Mouse (Mus musculus): ENCODE measurements around the gene Tmem43.
"Not testable (repeated sequence)": the region's sequence is repeated elsewhere in the genome, so short reads cannot be mapped to it uniquely, and the experiment has no call there.

Gene Tmem43

GRCm38 (mm10) chr6:91472868-91473804 is at the start of gene Tmem43, which contains the start of gene Chchd4:
Gene Tmem43 (plus strand): TSS chr6:91473703.
Gene Chchd4 (minus strand): TSS chr6:91473546.
- DNase-seq (ENCODE audit: low spot score in 2 of 2), result peak; percentile 98 to 100

- no peak for DNase-seq (ENCODE audit: low spot score in 2 of 2)
These were observed 49.4 kb upstream of the Tmem43 start for GRCm38 (mm10) chr6:91424151-91424550.

- DNase-seq (ENCODE audit: low spot score in 2 of 2), result peak; percentile 98 to 100
These were observed 32.9 kb upstream of the Tmem43 start for GRCm38 (mm10) chr6:91440474-91441144.

GRCm38 (mm10) chr6:91441145-91441662 is 32.3 kb upstream of the Tmem43 start:
- no peak for DNase-seq (ENCODE audit: low spot score in 2 of 2)

- no peak for DNase-seq (ENCODE audit: low spot score in 2 of 2)
These were observed 28.2 kb upstream of the Tmem43 start for GRCm38 (mm10) chr6:91445316-91445715.

- no peak for DNase-seq (ENCODE audit: low spot score in 2 of 2)
These were observed 23.9 kb upstream of the Tmem43 start for GRCm38 (mm10) chr6:91449472-91450225.

- DNase-seq (ENCODE audit: low spot score in 2 of 2), result no peak
These were observed 21.4 kb upstream of the Tmem43 start for GRCm38 (mm10) chr6:91452056-91452455.

GRCm38 (mm10) chr6:91454546-91454945 is 19.0 kb upstream of the Tmem43 start:
- DNase-seq (ENCODE audit: low spot score in 2 of 2), result no peak

- no peak for DNase-seq (ENCODE audit: low spot score in 2 of 2)
These were observed 14.0 kb upstream of the Tmem43 start for GRCm38 (mm10) chr6:91459471-91459870.

GRCm38 (mm10) chr6:91465756-91466155 is 7.7 kb upstream of the Tmem43 start:
- no peak for DNase-seq (ENCODE audit: low spot score in 2 of 2)

- no peak for DNase-seq (ENCODE audit: low spot score in 2 of 2)
These were observed 6.4 kb upstream of the Tmem43 start for GRCm38 (mm10) chr6:91467106-91467505.

- no peak for DNase-seq (ENCODE audit: low spot score in 2 of 2)
These were observed 2.8 kb upstream of the Tmem43 start for GRCm38 (mm10) chr6:91470712-91471111.

- DNase-seq (ENCODE audit: low spot score in 2 of 2), result not testable (repeated sequence)
These were observed 2.1 kb upstream of the Tmem43 start for GRCm38 (mm10) chr6:91471427-91471826.

GRCm38 (mm10) chr6:91472319-91472718 is 1.2 kb upstream of the Tmem43 start:
- no peak for DNase-seq (ENCODE audit: low spot score in 2 of 2)

GRCm38 (mm10) chr6:91473805-91474440 is 420 bp downstream of the Tmem43 start:
- no peak for DNase-seq (ENCODE audit: low spot score in 2 of 2)

- peak in 1 of 2 experiments; percentile 28 for DNase-seq (ENCODE audit: low spot score in 2 of 2)
These were observed 1.1 kb downstream of the Tmem43 start for GRCm38 (mm10) chr6:91474441-91475190.

- DNase-seq (ENCODE audit: low spot score in 2 of 2), result no peak
These were observed 3.0 kb downstream of the Tmem43 start for GRCm38 (mm10) chr6:91476541-91476940.

GRCm38 (mm10) chr6:91483371-91483770 is 9.9 kb downstream of the Tmem43 start:
- no peak for DNase-seq (ENCODE audit: low spot score in 2 of 2)

- DNase-seq (ENCODE audit: low spot score in 2 of 2), result no peak
These were observed 13.4 kb downstream of the Tmem43 start for GRCm38 (mm10) chr6:91486736-91487453.
